Comparison of ENCODE assay signal across 8 mouse cellular contexts in the genomic region with DNA sequence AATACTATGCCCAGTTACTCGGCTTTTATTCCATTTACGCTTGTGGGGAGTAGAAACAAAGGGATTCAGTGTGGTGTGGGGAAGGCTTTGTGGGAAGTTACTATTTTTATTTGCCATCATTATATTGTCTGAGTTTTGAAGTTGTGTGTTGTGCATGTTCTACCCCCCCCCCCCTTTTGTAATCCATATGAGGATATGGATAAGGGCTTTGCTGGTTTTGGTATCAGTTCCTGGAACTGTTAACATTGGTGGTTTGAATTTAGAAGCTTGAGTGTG. TPM values are rescaled to one million over a fixed set of nuclear protein-coding genes. Genes with fewer than 3 reads are reported as not detected.
DNase-seq lines count a peak whose midpoint lies in the region; ATAC-seq and TF ChIP-seq lines count a peak whose summit lies in the region.

No protein-coding gene starts in this region.

- H3K36me3 ChIP-seq in heart, embryonic 13.5 days, result no peaks in the 10 kb centered on the region
- H3K36me3 ChIP-seq in ES-Bruce4 (ENCODE audit: control insufficient read depth, insufficient read depth, low read length, poor library complexity, severe bottlenecking), result no peaks in the 10 kb centered on the region
- H3K36me3 ChIP-seq in forebrain, embryonic 16.5 days (ENCODE audit: control insufficient read depth, insufficient read depth), result no peaks in the 10 kb centered on the region
- peaks cover 4% of the 10 kb centered on the region for H3K36me3 ChIP-seq in liver, postnatal 0 days (replicated peaks; ENCODE audit: insufficient read depth, low read length)

- TF ChIP-seq POLR2A in ES-Bruce4 (IDR thresholded peaks at IDR 0.05; ENCODE audit: insufficient read depth, low read length), result no peak

- TF ChIP-seq CTCF in ES-Bruce4 (IDR thresholded peaks at IDR 0.05; ENCODE audit: low read depth, low read length), result no peak
- TF ChIP-seq CTCF in liver, postnatal 0 days (IDR thresholded peaks at IDR 0.05; ENCODE audit: low read depth), result no peak

- no peaks in the 10 kb centered on the region for H3K9me3 ChIP-seq in heart, embryonic 13.5 days
- no peaks in the 10 kb centered on the region for H3K9me3 ChIP-seq in ES-Bruce4 (replicated peaks; ENCODE audit: control insufficient read depth, insufficient read depth, low read length, poor library complexity, severe bottlenecking)
- no peaks in the 10 kb centered on the region for H3K9me3 ChIP-seq in forebrain, embryonic 16.5 days (ENCODE audit: control insufficient read depth, low read length)
- H3K9me3 ChIP-seq in liver, postnatal 0 days (ENCODE audit: low read length), result no peaks in the 10 kb centered on the region

- peaks cover 44% of the 10 kb centered on the region for H3K4me1 ChIP-seq in heart, embryonic 13.5 days
- no peaks in the 10 kb centered on the region for H3K4me1 ChIP-seq in ES-Bruce4 (ENCODE audit: control insufficient read depth, insufficient read depth, low read length)
- peaks cover 19% of the 10 kb centered on the region for H3K4me1 ChIP-seq in forebrain, embryonic 16.5 days (replicated peaks; ENCODE audit: control insufficient read depth, insufficient read depth, low read length)
- H3K4me1 ChIP-seq in liver, postnatal 0 days (ENCODE audit: insufficient read depth), result peaks cover 18% of the 10 kb centered on the region

- intact Hi-C loops in heart, postnatal 25 days (cut with DNase I), result no loop called here

- peak overlapping the region; percentile 100 for H3K9ac ChIP-seq in heart, embryonic 13.5 days
- peak overlapping the region; percentile 96 for H3K9ac ChIP-seq in ES-Bruce4 (ENCODE audit: low read depth, poor library complexity, severe bottlenecking)
- peak overlapping the region; percentile 97 for H3K9ac ChIP-seq in forebrain, embryonic 16.5 days (replicated peaks; ENCODE audit: low read depth, low read length)
- peak overlapping the region; percentile 90 for H3K9ac ChIP-seq in liver, postnatal 0 days (replicated peaks)

- H3K4me3 ChIP-seq in heart, embryonic 13.5 days, result peak overlapping the region; percentile 98
- H3K4me3 ChIP-seq in ES-Bruce4 (ENCODE audit: low read depth, low read length), result no peak overlapping the region
- H3K4me3 ChIP-seq in forebrain, embryonic 16.5 days (replicated peaks; ENCODE audit: low read length), result peak overlapping the region; percentile 96
- H3K4me3 ChIP-seq in liver, postnatal 0 days (ENCODE audit: low read depth, low read length), result peak overlapping the region; percentile 91

- no peak for TF ChIP-seq EP300 in ES-Bruce4 (IDR thresholded peaks at IDR 0.05; ENCODE audit: insufficient read depth, low read depth, low read length)
- TF ChIP-seq EP300 in liver, postnatal 0 days (IDR thresholded peaks at IDR 0.05; ENCODE audit: low read depth), result no peak

- WGBS in heart, embryonic 13.5 days, result 0% methylated on average over 2 of the region's 2 CpGs
- WGBS in forebrain, embryonic 16.5 days, result 0% methylated on average over 2 of the region's 2 CpGs
- WGBS in liver, postnatal 0 days (ENCODE audit: insufficient replicate concordance), result 2% methylated on average over 2 of the region's 2 CpGs

- no peak for ATAC-seq in heart, embryonic 13.5 days (ENCODE audit: extremely low read depth, insufficient number of reproducible peaks, low FRiP score, low TSS enrichment)
- no peak for ATAC-seq in forebrain, embryonic 16.5 days
- ATAC-seq in liver, postnatal 0 days, result no peak

- H3K4me2 ChIP-seq in heart, embryonic 13.5 days, result peak overlapping the region; percentile 82
- peak overlapping the region; percentile 89 for H3K4me2 ChIP-seq in forebrain, embryonic 16.5 days (ENCODE audit: low read length)
- H3K4me2 ChIP-seq in liver, postnatal 0 days (ENCODE audit: low read depth, low read length), result peak overlapping the region; percentile 92

- no peaks in the 10 kb centered on the region for H3K27me3 ChIP-seq in heart, embryonic 13.5 days (replicated peaks)
- H3K27me3 ChIP-seq in ES-Bruce4 (ENCODE audit: control insufficient read depth, insufficient read depth, low read length, poor library complexity, severe bottlenecking), result no peaks in the 10 kb centered on the region
- H3K27me3 ChIP-seq in forebrain, embryonic 16.5 days (replicated peaks; ENCODE audit: control insufficient read depth, insufficient read depth, low read length), result no peaks in the 10 kb centered on the region
- H3K27me3 ChIP-seq in liver, postnatal 0 days (ENCODE audit: insufficient read depth, low read length), result no peaks in the 10 kb centered on the region

- H3K27ac ChIP-seq in heart, embryonic 13.5 days (replicated peaks), result peak overlapping the region; percentile 99
- peak overlapping the region; percentile 19; the same call in 1 of the 2 replicates for H3K27ac ChIP-seq in ES-Bruce4 (ENCODE audit: insufficient read depth, low read length)
- H3K27ac ChIP-seq in forebrain, embryonic 16.5 days (ENCODE audit: low read length), result peak overlapping the region; percentile 96
- peak overlapping the region; percentile 100 for H3K27ac ChIP-seq in liver, postnatal 0 days (ENCODE audit: low read depth)

- no peak for DNase-seq in heart, postnatal 25 days (ENCODE audit: low spot score)
- DNase-seq in liver, postnatal 0 days, result no peak
- DNase-seq in right cerebral cortex, adult 18-20 months, result no peak
- DNase-seq in cerebellum, adult 11-12 months, result no peak
- DNase-seq in urinary bladder, adult 18-20 months (ENCODE audit: low spot score in 2 of 2), result no peak

RNA-seq across cellular contexts. Expression of a gene that starts 1.3 kb away (rescaled TPM):
- 29.1 and 31.0 TPM in 2 replicates for polyA plus RNA-seq in heart, embryonic 13.5 days (2015; fragmentation: Nextera tagmentation; extraction: Ambion mirVana)
- 100 to 1,000 TPM; 116 to 126 TPM for total RNA-seq in heart, postnatal 25 days (2021)
- 175 and 177 TPM in 2 replicates for polyA plus RNA-seq in ES-Bruce4 (2011; ENCODE audit: insufficient read depth, insufficient read length, low read depth, missing spikeins)
- polyA plus RNA-seq in forebrain, embryonic 16.5 days (2015; fragmentation: Nextera tagmentation; extraction: Ambion mirVana), result 41.7 and 51.2 TPM in 2 replicates
- 29.9 and 30.6 TPM in 2 replicates for polyA plus RNA-seq in liver, postnatal 0 days (2015; fragmentation: Nextera tagmentation; extraction: Ambion mirVana)

Comparison
In these comparisons a context has a peak if more than half of its experiments do, and no peak if none do; other contexts are left out.
1. H3K27ac ChIP-seq: peak in every context shown above with its lines; median percentile 100 in liver, postnatal 0 days; 99 in heart, embryonic 13.5 days; 96 in forebrain, embryonic 16.5 days; 19 in ES-Bruce4.